Mouse (Mus musculus) embryo, embryonic 11.5 days (tissue): Measurements from ENCODE around the gene Naa15.
A peak's percentile ranks its signal among the peaks of the same experiment; 100 is the strongest.
"Not testable (repeated sequence)": the region's sequence is repeated elsewhere in the genome, so short reads cannot be mapped to it uniquely, and the experiment has no call there.

Experiments used
- DNase-seq: peaks from one replicate; pipeline ENCODE4 v3.0.0-alpha.2; 2012; ENCODE audit warnings: low read depth, low spot score

Naa15 gene

GRCm38 (mm10) chr3:51434364-51434763 is 19.4 kb downstream of the Naa15 start:
- not testable (repeated sequence) for DNase-seq

- DNase-seq = no peak
Measured at GRCm38 (mm10) chr3:51434871-51435595, 20.1 kb downstream of the Naa15 start.

GRCm38 (mm10) chr3:51468530-51468929 is 53.6 kb downstream of the Naa15 start:
- no peak for DNase-seq

- no peak for DNase-seq
Measured at GRCm38 (mm10) chr3:51475706-51476105, 60.8 kb downstream of the Naa15 start.

- no peak for DNase-seq
Measured at GRCm38 (mm10) chr3:51479893-51480292, 64.9 kb downstream of the Naa15 start.

GRCm38 (mm10) chr3:51481059-51481458 is 66.1 kb downstream of the Naa15 start:
- peak; percentile 51 for DNase-seq

- DNase-seq = no peak
Measured at GRCm38 (mm10) chr3:51481881-51482280, 66.9 kb downstream of the Naa15 start.

- DNase-seq = no peak
Measured at GRCm38 (mm10) chr3:51482781-51483180, 67.8 kb downstream of the Naa15 start.

- peak; percentile 93 for DNase-seq
Measured at GRCm38 (mm10) chr3:51483741-51484359, 68.9 kb downstream of the Naa15 start, which contains the start of gene Rab33b. Gene Rab33b (plus strand): TSS chr3:51483920.

GRCm38 (mm10) chr3:51484370-51484769 is 69.4 kb downstream of the Naa15 start:
- DNase-seq = no peak

- no peak for DNase-seq
Measured at GRCm38 (mm10) chr3:51485347-51485746, 70.4 kb downstream of the Naa15 start.

- DNase-seq = no peak
Measured at GRCm38 (mm10) chr3:51486491-51487195, 71.7 kb downstream of the Naa15 start.

GRCm38 (mm10) chr3:51490088-51490753 is 75.3 kb downstream of the Naa15 start:
- no peak for DNase-seq

- no peak for DNase-seq
Measured at GRCm38 (mm10) chr3:51493272-51493838, 78.4 kb downstream of the Naa15 start.

GRCm38 (mm10) chr3:51494466-51494865 is 79.5 kb downstream of the Naa15 start:
- no peak for DNase-seq

GRCm38 (mm10) chr3:51495646-51496045 is 80.7 kb downstream of the Naa15 start:
- DNase-seq = no peak

GRCm38 (mm10) chr3:51497978-51498377 is 83.0 kb downstream of the Naa15 start:
- no peak for DNase-seq

GRCm38 (mm10) chr3:51498659-51499058 is 83.7 kb downstream of the Naa15 start:
- no peak for DNase-seq

- no peak for DNase-seq
Measured at GRCm38 (mm10) chr3:51499876-51500275, 84.9 kb downstream of the Naa15 start.

GRCm38 (mm10) chr3:51504385-51504952 is 89.5 kb downstream of the Naa15 start:
- no peak for DNase-seq

GRCm38 (mm10) chr3:51505465-51505864 is 90.5 kb downstream of the Naa15 start:
- no peak for DNase-seq
